Mouse (Mus musculus) heart, adult 2 months (tissue): Measurements from ENCODE around the gene Shtn1.

ENCODE experiments used
- CTCF ChIP-seq: fragments of 200-600 bp; IDR thresholded peaks from 2 replicates; pipeline ENCODE4 v1.8.1; 2022; ENCODE audit warnings: antibody characterized with exemption, mild to moderate bottlenecking, moderate library complexity
- POLR2A ChIP-seq: fragments of 200-500 bp; IDR thresholded peaks from 2 replicates; pipeline ENCODE4 v1.6.1; 2011; ENCODE audit warnings: mild to moderate bottlenecking, low read depth, low read length, control low read depth; ENCODE audit not compliant: insufficient read depth

- TF ChIP-seq CTCF = no peak
- TF ChIP-seq POLR2A = no peak
Measured at GRCm38 (mm10) chr19:58974126-58974525, 101.8 kb downstream of the Shtn1 start.
